Mouse (Mus musculus) C2C12 (cell line): ENCODE data around the gene Ticam1. TPM values are rescaled to one million over a fixed set of nuclear protein-coding genes. Genes with fewer than 3 reads are reported as not detected.

Source experiments
- H3K27me3 ChIP-seq: one replicate; pipeline ENCODE4 v1.6.1; 2011; ENCODE audit not compliant: control insufficient read depth, insufficient read depth, insufficient read length
- H3K36me3 ChIP-seq: one replicate; pipeline ENCODE4 v1.6.1; 2011; ENCODE audit not compliant: control insufficient read depth, insufficient read depth
- H3K4me3 ChIP-seq: one replicate; pipeline ENCODE4 v1.5.1; 2011; ENCODE audit warnings: mild to moderate bottlenecking, control low read depth; ENCODE audit not compliant: poor library complexity, insufficient read depth, severe bottlenecking
- H3K79me2 ChIP-seq: one replicate; pipeline ENCODE4 v1.6.1; 2011; ENCODE audit not compliant: control insufficient read depth, insufficient read depth
- H3K79me3 ChIP-seq: one replicate; pipeline ENCODE4 v1.6.1; 2011; ENCODE audit warnings: low read depth, control low read depth
- H3ac ChIP-seq: one replicate; pipeline ENCODE3; 2011; ENCODE audit warnings: low read depth; ENCODE audit not compliant: control insufficient read depth, insufficient read length
- CEBPB ChIP-seq: IDR thresholded peaks from one replicate; pipeline ENCODE4 v1.6.1; 2011; ENCODE audit warnings: low read depth, mild to moderate bottlenecking, control low read depth, moderate library complexity
- CTCF ChIP-seq: IDR thresholded peaks from one replicate; pipeline ENCODE4 v1.5.1; 2011; ENCODE audit not compliant: control insufficient read depth, insufficient read depth, insufficient read length
- FOSL1 ChIP-seq: IDR thresholded peaks from one replicate; pipeline ENCODE4 v1.8.0; 2011; ENCODE audit warnings: mild to moderate bottlenecking, low read length; ENCODE audit not compliant: poor library complexity, insufficient read depth, severe bottlenecking
- MAX ChIP-seq: IDR thresholded peaks from one replicate; pipeline ENCODE4 v1.6.1; 2011; ENCODE audit warnings: mild to moderate bottlenecking, control low read depth
- MYOD1 ChIP-seq: IDR thresholded peaks from one replicate; pipeline ENCODE4 v1.6.1; 2011; ENCODE audit warnings: low read depth; ENCODE audit not compliant: control insufficient read depth, insufficient read length
- MYOG ChIP-seq: IDR thresholded peaks from one replicate; pipeline ENCODE4 v1.6.1; 2011; ENCODE audit not compliant: control insufficient read depth, insufficient read length; ENCODE audit errors: extremely low read depth
- USF1 ChIP-seq: IDR thresholded peaks from one replicate; pipeline ENCODE4 v1.6.1; 2011; ENCODE audit warnings: low read depth, mild to moderate bottlenecking, control low read depth, moderate library complexity
- long read RNA-seq, 2 experiments: library from polyadenylated mRNA; unstranded; transcript quantifications; one replicate each; pipeline ENCODE4 v2.0.0; 2019 to 2020
- polyA plus RNA-seq: library from polyadenylated mRNA; unstranded; fragments of >200 nt; fragmentation: generic; extraction: Trizol; gene quantifications from one replicate; pipeline ENCODE4 v1.2.1, GENCODE M21; 2012; ENCODE audit warnings: missing spikeins

Ticam1 gene
- 5.8 TPM for polyA plus RNA-seq
- long read RNA-seq, experiment 1, transcript Ticam1-201 (2 exons, 2,992 nt), result major isoform, 5 of 11 reads
- long read RNA-seq, experiment 1, partial matches to known transcripts, result 6 of 11 reads
- long read RNA-seq, experiment 1, other reads (novel, unspliced or antisense), result 0 of 11 reads
- long read RNA-seq, experiment 2, transcript Ticam1-201 (2 exons, 2,992 nt), result major isoform, 5 of 5 reads
- long read RNA-seq, experiment 2, partial matches to known transcripts, result 0 of 5 reads
- long read RNA-seq, experiment 2, other reads (novel, unspliced or antisense), result 0 of 5 reads

- Histone ChIP-seq H3K79me2 (peaks cover 15% of the 10 kb centered on the region), H3K36me3 (peaks cover 10% of the 10 kb centered on the region), H3ac (peak within 1 kb of the TSS; percentile 74), H3K79me3 (peaks cover 5% of the 10 kb centered on the region), H3K27me3 (no peaks in the 10 kb centered on the region), H3K4me3 (peak within 1 kb of the TSS; percentile 45)
- TF ChIP-seq CTCF (no peak), MAX (peak; percentile 91), USF1 (peak; percentile 73), FOSL1 (peak; percentile 50)
Observed at GRCm38 (mm10) chr17:56276643-56277566, at the start of gene Ticam1. Gene Ticam1, minus strand, starts transcription at chr17:56276786.

GRCm38 (mm10) chr17:56325450-56326152 lies 49.0 kb upstream of the Ticam1 start, which contains the start of gene Kdm4b:
Gene Kdm4b, plus strand, starts transcription at chr17:56326062.
- TF ChIP-seq USF1, result peak; percentile 91
- no peak for TF ChIP-seq MYOD1
- TF ChIP-seq MAX, result peak; percentile 83
- H3K79me3 ChIP-seq, result peaks cover 4% of the 10 kb centered on the region
- H3K79me2 ChIP-seq, result peaks cover 25% of the 10 kb centered on the region
- H3ac ChIP-seq, result peak within 1 kb of the TSS; percentile 82
- peaks cover 19% of the 10 kb centered on the region for H3K36me3 ChIP-seq
- peak within 1 kb of the TSS; percentile 46 for H3K4me3 ChIP-seq
- no peaks in the 10 kb centered on the region for H3K27me3 ChIP-seq

DNA sequence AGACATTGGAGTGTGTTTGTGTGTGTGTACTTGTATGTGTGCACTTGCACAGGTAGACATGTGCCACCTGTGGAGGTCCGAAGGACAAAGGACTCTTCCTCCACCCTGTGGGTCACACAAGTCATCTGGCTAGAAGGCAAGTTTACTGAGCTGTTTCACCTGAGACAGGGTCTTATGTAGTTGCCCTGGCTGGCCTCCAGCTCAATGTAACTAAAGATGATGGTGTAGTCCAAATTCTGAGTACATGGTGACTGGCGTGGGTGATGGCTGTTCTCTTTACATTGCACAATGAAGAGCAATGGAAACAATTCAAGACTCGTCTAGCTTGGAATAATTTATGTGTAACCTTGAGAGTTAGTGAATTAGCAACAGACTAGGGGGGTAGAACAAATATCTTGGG lies 47.8 kb upstream of the Ticam1 start:
- H3K36me3 ChIP-seq, result peaks cover 31% of the 10 kb centered on the region
- no peak overlapping the region for H3ac ChIP-seq
- H3K27me3 ChIP-seq, result no peaks in the 10 kb centered on the region
- no peak overlapping the region for H3K4me3 ChIP-seq
- peaks cover 23% of the 10 kb centered on the region for H3K79me2 ChIP-seq
- peaks cover 4% of the 10 kb centered on the region for H3K79me3 ChIP-seq
- TF ChIP-seq MYOD1 (no peak), MYOG (no peak), CTCF (no peak), CEBPB (no peak), FOSL1 (no peak), USF1 (no peak), MAX (no peak)

DNA sequence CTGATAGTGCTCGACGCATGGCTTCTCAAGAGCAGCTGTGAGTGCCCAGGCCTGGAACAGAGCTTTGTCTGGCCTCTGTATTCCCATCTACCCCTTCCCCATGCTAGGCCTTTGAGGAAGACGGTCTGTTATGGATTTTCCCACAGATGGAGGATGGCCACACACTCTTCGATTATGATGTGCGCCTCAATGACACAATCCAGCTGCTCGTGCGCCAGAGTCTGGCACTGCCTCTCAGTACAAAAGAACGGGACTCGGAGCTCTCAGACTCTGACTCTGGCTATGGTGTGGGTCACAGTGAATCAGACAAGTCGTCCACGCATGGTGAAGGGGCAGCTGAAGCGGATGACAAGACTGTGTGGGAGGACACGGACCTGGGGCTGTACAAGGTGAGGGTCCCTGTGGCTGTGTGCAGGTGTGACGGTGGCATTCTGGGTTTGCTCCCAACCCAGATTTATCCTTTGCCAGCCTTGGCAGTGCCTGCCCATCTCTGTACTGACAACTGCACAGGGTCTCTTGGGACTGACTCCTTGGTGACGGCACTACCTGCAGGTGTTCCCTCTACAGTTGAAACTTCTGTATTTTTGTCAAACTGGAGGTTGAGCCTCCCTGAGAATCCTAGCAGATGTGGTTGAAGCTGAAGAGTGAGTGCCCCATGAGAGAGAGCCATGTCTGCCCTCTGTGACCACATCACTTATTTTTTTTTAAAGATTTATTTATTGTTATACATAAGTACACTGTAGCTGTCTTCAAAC lies 32.8 kb upstream of the Ticam1 start:
- no peak for TF ChIP-seq MYOG
- no peak for TF ChIP-seq CEBPB
- TF ChIP-seq MYOD1, result no peak
- TF ChIP-seq USF1, result no peak
- no peak for TF ChIP-seq CTCF
- TF ChIP-seq FOSL1, result no peak
- no peak for TF ChIP-seq MAX
- Histone ChIP-seq H3K36me3 (peaks cover 89% of the 10 kb centered on the region), H3K27me3 (no peaks in the 10 kb centered on the region), H3K4me3 (no peak overlapping the region), H3K79me3 (peaks cover 51% of the 10 kb centered on the region), H3K79me2 (peaks cover 71% of the 10 kb centered on the region), H3ac (no peak overlapping the region)

GRCm38 (mm10) chr17:56308088-56308487 lies 31.5 kb upstream of the Ticam1 start:
- Histone ChIP-seq H3K79me2 (peaks cover 75% of the 10 kb centered on the region), H3K36me3 (peaks cover 76% of the 10 kb centered on the region), H3ac (no peak overlapping the region), H3K79me3 (peaks cover 51% of the 10 kb centered on the region), H3K4me3 (no peak overlapping the region), H3K27me3 (no peaks in the 10 kb centered on the region)
- TF ChIP-seq CEBPB (no peak), CTCF (no peak), MYOG (no peak), FOSL1 (no peak), USF1 (no peak), MYOD1 (no peak), MAX (no peak)
